Mouse (Mus musculus) CH12.LX (cell line): ENCODE data around the gene Gas2l3. TPM values are rescaled to one million over a fixed set of nuclear protein-coding genes. Genes with fewer than 3 reads are reported as not detected.

Experiments used
- DNase-seq: peaks from one replicate; pipeline ENCODE4 v3.0.0-alpha.2; 2013; ENCODE audit errors: extremely low read depth
- H3K27ac ChIP-seq: 2 replicates; pipeline ENCODE4 v1.5.1; 2012; ENCODE audit warnings: low read depth, mild to moderate bottlenecking, control low read depth, moderate library complexity; ENCODE audit not compliant: insufficient read depth
- H3K27me3 ChIP-seq: replicated peaks from 2 replicates; pipeline ENCODE3; 2012; ENCODE audit warnings: inconsistent platforms
- H3K36me3 ChIP-seq, 2 experiments: replicated peaks in 1 of 2; 2 replicates each; pipeline versions ENCODE3 to v1.6.1; 2012; ENCODE audit warnings: inconsistent platforms in 1 of 2, low read length in 1 of 2, mild to moderate bottlenecking in 1 of 2, mixed read lengths in 1 of 2, moderate library complexity in 1 of 2; ENCODE audit not compliant: control insufficient read depth in 1 of 2, insufficient read depth in 1 of 2
- H3K4me1 ChIP-seq, 2 experiments: 2 replicates each; pipeline ENCODE4 v1.6.1; 2012; ENCODE audit warnings: inconsistent platforms in 1 of 2, moderate library complexity in 1 of 2; ENCODE audit not compliant: insufficient read depth in 2 of 2, control insufficient read depth in 1 of 2
- H3K4me2 ChIP-seq: 2 replicates; pipeline ENCODE4 v1.6.1; 2012; ENCODE audit warnings: low read depth, mild to moderate bottlenecking, control low read depth; ENCODE audit not compliant: poor library complexity, insufficient read depth, severe bottlenecking
- H3K4me3 ChIP-seq, 3 experiments: fragments of 150-350 bp in 1 of 3; sonication (generic) in 1 of 3; replicated peaks in 1 of 3; 2 replicates each; pipeline versions ENCODE3 to v1.5.1; 2011 to 2012; ENCODE audit warnings: low read depth in 2 of 3, low read length in 2 of 3, mild to moderate bottlenecking in 2 of 3, moderate library complexity in 2 of 3, control low read depth in 1 of 3, improper control_type of control experiment in 1 of 3, inconsistent platforms in 1 of 3, mixed read lengths in 1 of 3; ENCODE audit not compliant: poor library complexity in 1 of 3
- H3K79me2 ChIP-seq: replicated peaks from 2 replicates; pipeline ENCODE4 v1.6.1; 2012; ENCODE audit warnings: mild to moderate bottlenecking, moderate library complexity; ENCODE audit not compliant: control insufficient read depth, poor library complexity, insufficient read depth, severe bottlenecking; ENCODE audit errors: extremely low read depth
- H3K9ac ChIP-seq: 2 replicates; pipeline ENCODE4 v1.6.1; 2012; ENCODE audit warnings: low read depth, mild to moderate bottlenecking, control low read depth, moderate library complexity; ENCODE audit not compliant: insufficient read depth
- H3K9me3 ChIP-seq: replicated peaks from 2 replicates; pipeline ENCODE3; 2012; ENCODE audit warnings: low read length, inconsistent platforms, mixed read lengths
- CHD2 ChIP-seq: IDR thresholded peaks from 2 replicates; pipeline ENCODE4 v1.6.1; 2011; ENCODE audit warnings: low read length, improper control_type of control experiment
- CTCF ChIP-seq, 2 experiments: IDR thresholded peaks in 1 of 2; conservative IDR thresholded peaks in 1 of 2; 2 replicates each; pipeline ENCODE4 v1.5.1; 2011 to 2012; ENCODE audit warnings: low read depth in 2 of 2, low read length in 2 of 2, improper control_type of control experiment in 1 of 2, inconsistent platforms in 1 of 2, mild to moderate bottlenecking in 1 of 2, moderate library complexity in 1 of 2
- E2F4 ChIP-seq: IDR thresholded peaks from 2 replicates; pipeline ENCODE4 v1.6.1; 2011; ENCODE audit warnings: low read depth, low read length, improper control_type of control experiment; ENCODE audit not compliant: insufficient replicate concordance
- ELF1 ChIP-seq: IDR thresholded peaks from 2 replicates; pipeline ENCODE4 v1.6.1; 2014; ENCODE audit warnings: low read depth, mild to moderate bottlenecking, inconsistent platforms, low read length, improper control_type of control experiment
- HCFC1 ChIP-seq: IDR thresholded peaks from 2 replicates; pipeline ENCODE4 v1.6.1; 2012; ENCODE audit warnings: low read depth, mild to moderate bottlenecking, inconsistent platforms, low read length, improper control_type of control experiment
- JUN ChIP-seq: IDR thresholded peaks from 2 replicates; pipeline ENCODE4 v1.6.1; 2011; ENCODE audit warnings: low read depth, mild to moderate bottlenecking, low read length, improper control_type of control experiment, moderate library complexity; ENCODE audit not compliant: insufficient read depth
- KAT2A ChIP-seq: IDR thresholded peaks from 2 replicates; pipeline ENCODE4 v1.6.1; 2012; ENCODE audit warnings: low read length, improper control_type of control experiment, inconsistent platforms; ENCODE audit not compliant: insufficient replicate concordance
- MAFK ChIP-seq: IDR thresholded peaks from 2 replicates; pipeline ENCODE4 v1.6.1; 2011; ENCODE audit warnings: low read length, improper control_type of control experiment; ENCODE audit not compliant: insufficient replicate concordance
- MAZ ChIP-seq: IDR thresholded peaks from 2 replicates; pipeline ENCODE4 v1.6.1; 2012; ENCODE audit warnings: low read depth, mild to moderate bottlenecking, inconsistent platforms, low read length, improper control_type of control experiment, moderate library complexity
- NRF1 ChIP-seq: IDR thresholded peaks from 2 replicates; pipeline ENCODE4 v1.6.1; 2014; ENCODE audit warnings: low read depth, mild to moderate bottlenecking, inconsistent platforms, low read length, improper control_type of control experiment, moderate library complexity
- PAX5 ChIP-seq: IDR thresholded peaks from 2 replicates; pipeline ENCODE4 v1.6.1; 2012; ENCODE audit warnings: low read length, inconsistent platforms, mixed read lengths
- POLR2A ChIP-seq: IDR thresholded peaks from 2 replicates; pipeline ENCODE4 v1.6.1; 2011; ENCODE audit warnings: low read depth, mild to moderate bottlenecking, improper control_type of control experiment, low read length
- RAD21 ChIP-seq: IDR thresholded peaks from 2 replicates; pipeline ENCODE4 v1.6.1; 2011; ENCODE audit warnings: low read depth, mild to moderate bottlenecking, low read length, improper control_type of control experiment, moderate library complexity
- RCOR1 ChIP-seq: conservative IDR thresholded peaks from 2 replicates; pipeline ENCODE4 v1.6.1; 2012; ENCODE audit warnings: low read depth, mild to moderate bottlenecking, inconsistent platforms, low read length, improper control_type of control experiment
- SMC3 ChIP-seq: IDR thresholded peaks from 2 replicates; pipeline ENCODE4 v1.6.1; 2011; ENCODE audit warnings: low read depth, low read length, improper control_type of control experiment
- TCF12 ChIP-seq: IDR thresholded peaks from 2 replicates; pipeline ENCODE4 v1.6.1; 2014; ENCODE audit warnings: low read depth, mild to moderate bottlenecking, inconsistent platforms, low read length, improper control_type of control experiment
- UBTF ChIP-seq: IDR thresholded peaks from 2 replicates; pipeline ENCODE4 v1.6.1; 2012; ENCODE audit warnings: low read depth, mild to moderate bottlenecking, inconsistent platforms, low read length, improper control_type of control experiment, moderate library complexity
- USF2 ChIP-seq: conservative IDR thresholded peaks from 2 replicates; pipeline ENCODE4 v1.6.1; 2011; ENCODE audit warnings: low read depth, low read length, improper control_type of control experiment
- ZC3H11A ChIP-seq: IDR thresholded peaks from 2 replicates; pipeline ENCODE4 v1.6.1; 2012; ENCODE audit warnings: low read depth, mild to moderate bottlenecking, inconsistent platforms, low read length, improper control_type of control experiment
- ZKSCAN1 ChIP-seq: IDR thresholded peaks from 2 replicates; pipeline ENCODE4 v1.6.1; 2012; ENCODE audit warnings: low read depth, inconsistent platforms, low read length, improper control_type of control experiment, borderline replicate concordance
- ZMIZ1 ChIP-seq: IDR thresholded peaks from 2 replicates; pipeline ENCODE4 v1.6.1; 2012; ENCODE audit warnings: low read depth, mild to moderate bottlenecking, inconsistent platforms, low read length, improper control_type of control experiment
- dilution Hi-C: fragments of 300-500 bp; cut with MboI; formaldehyde crosslinking; loops from 2 replicates; pipeline ENCODE4 v1.14.3; 2020; ENCODE audit warnings: low sequenced_read_pairs; ENCODE audit not compliant: extremely low pct_unique_long_range_greater_than_20kb, extremely low pct_ligation_motif_present
- in situ Hi-C: fragments of 300-500 bp; cut with MboI; formaldehyde crosslinking; loops from 3 replicates; pipeline ENCODE4 v1.14.3; 2019; ENCODE audit warnings: low sequenced_read_pairs, low pct_ligation_motif_present, low pct_unique_long_range_greater_than_20kb, mixed read lengths
- polyA plus RNA-seq: library from polyadenylated mRNA; unstranded; fragments of >175 nt; gene quantifications from 2 replicates; pipeline ENCODE4 v1.2.1, GENCODE M21; 2012; ENCODE audit warnings: low read depth; ENCODE audit not compliant: insufficient read length
- total RNA-seq, 2 experiments: library from RNA; depleted of rRNA; stranded (reverse); fragments of 300-350 nt in 1 of 2; fragments of >200 nt in 1 of 2; gene quantifications; 2 replicates each; pipeline ENCODE4 v1.2.3; 2012 to 2014

Gas2l3 gene
- total and polyA plus RNA-seq, 3 experiments, result 7.3 to 12.2 (median 9.4) TPM

DNA sequence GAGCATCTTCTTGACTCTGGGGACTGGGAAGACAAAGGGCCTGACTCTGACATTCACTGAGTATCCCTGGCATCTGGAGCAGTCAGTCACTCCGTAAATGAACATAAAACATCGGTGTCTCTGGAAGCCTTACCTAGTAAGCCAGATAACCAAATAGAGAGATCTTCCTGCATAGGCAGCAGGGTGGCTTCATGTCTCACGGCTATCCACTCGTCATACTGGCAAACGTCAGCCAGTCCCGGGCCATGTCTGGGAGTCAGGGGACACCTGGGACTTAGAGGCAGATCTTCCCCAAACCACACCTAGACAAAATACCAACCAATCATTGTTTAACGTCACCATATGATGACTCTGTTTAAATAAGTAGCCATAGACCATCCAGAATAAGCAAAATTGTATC, 13.0 kb downstream of the Gas2l3 start:
- Histone ChIP-seq H3K79me2 (no peaks in the 10 kb centered on the region), H3K27me3 (no peaks in the 10 kb centered on the region), H3K4me2 (no peak overlapping the region), H3K9ac (no peak overlapping the region), H3K27ac (no peak overlapping the region), H3K9me3 (no peaks in the 10 kb centered on the region), H3K4me1 (no peaks in the 10 kb centered on the region), H3K36me3 (peaks cover 26 to 87% of the 10 kb centered on the region in 2 experiments), H3K4me3 (no peak overlapping the region)
- TF ChIP-seq NRF1, result no peak
- no peak for TF ChIP-seq SMC3
- no peak for TF ChIP-seq USF2
- no peak for TF ChIP-seq ZKSCAN1
- no peak for TF ChIP-seq MAFK
- TF ChIP-seq PAX5, result no peak
- TF ChIP-seq POLR2A, result no peak
- no peak for TF ChIP-seq TCF12
- dilution Hi-C loops (no loop called here), in situ Hi-C loops (no loop called here)
- DNase-seq, result no peak

GRCm38 (mm10) chr10:89424800-89425393, 18.9 kb downstream of the Gas2l3 start:
- H3K79me2 ChIP-seq, result 0 out of 2 replicates have a peak, but pooled peaks cover 2% of the 10 kb centered on the region
- no peak overlapping the region for H3K4me2 ChIP-seq
- H3K9me3 ChIP-seq, result no peaks in the 10 kb centered on the region
- no peak overlapping the region for H3K9ac ChIP-seq
- H3K4me3 ChIP-seq, result no peak overlapping the region
- TF ChIP-seq CTCF (conservative IDR thresholded peaks at IDR 0.05 in 1 of 2, IDR thresholded peaks at IDR 0.05 in 1 of 2; ENCODE audit: low read depth in 2 of 2, low read length in 2 of 2), result no peak
- TF ChIP-seq, all 38 proteins: peak for 0
- peaks cover 33 to 88% of the 10 kb centered on the region in 2 experiments for H3K36me3 ChIP-seq
- in situ Hi-C loops, result no loop called here
- dilution Hi-C loops, result no loop called here
- H3K4me1 ChIP-seq, result no peaks in the 10 kb centered on the region
- DNase-seq, result no peak
- H3K27ac ChIP-seq, result no peak overlapping the region
- no peaks in the 10 kb centered on the region for H3K27me3 ChIP-seq

- H3K79me2 ChIP-seq, result 0 out of 2 replicates have a peak, but pooled peaks cover 2% of the 10 kb centered on the region
- H3K27ac ChIP-seq, result no peak overlapping the region
- H3K36me3 ChIP-seq, result peaks cover 29 to 84% of the 10 kb centered on the region in 2 experiments
- TF ChIP-seq RAD21, result no peak
- TF ChIP-seq E2F4, result no peak
- no peak for TF ChIP-seq ELF1
- TF ChIP-seq JUN, result no peak
- TF ChIP-seq SMC3, result no peak
- no peak for TF ChIP-seq MAZ
- no peak for TF ChIP-seq ZMIZ1
- TF ChIP-seq HCFC1, result no peak
- no peak for TF ChIP-seq ZC3H11A
- TF ChIP-seq CHD2, result no peak
- no peak for TF ChIP-seq RCOR1
- TF ChIP-seq ZKSCAN1, result no peak
- no peak for TF ChIP-seq UBTF
- TF ChIP-seq KAT2A, result no peak
- TF ChIP-seq CTCF (conservative IDR thresholded peaks at IDR 0.05 in 1 of 2, IDR thresholded peaks at IDR 0.05 in 1 of 2; ENCODE audit: low read depth in 2 of 2, low read length in 2 of 2), result no peak
- dilution Hi-C loops (no loop called here), in situ Hi-C loops (no loop called here)
- H3K9ac ChIP-seq, result no peak overlapping the region
- no peaks in the 10 kb centered on the region for H3K9me3 ChIP-seq
- H3K4me1 ChIP-seq, result no peaks in the 10 kb centered on the region
- no peak overlapping the region for H3K4me3 ChIP-seq
- no peak for DNase-seq
- no peak overlapping the region for H3K4me2 ChIP-seq
- no peaks in the 10 kb centered on the region for H3K27me3 ChIP-seq
These were observed 19.6 kb downstream of the Gas2l3 start for GRCm38 (mm10) chr10:89424217-89424616.
